Mouse (Mus musculus) olfactory bulb, adult 2 months (tissue): ENCODE results near the gene Cfap73.

ENCODE experiments used
- CTCF ChIP-seq: fragments of 200-500 bp; IDR thresholded peaks from 2 replicates; pipeline ENCODE4 v1.5.1; 2012; ENCODE audit warnings: low read depth, mild to moderate bottlenecking, low read length, moderate library complexity; ENCODE audit not compliant: insufficient read depth
- POLR2A ChIP-seq: fragments of 200-500 bp; IDR thresholded peaks from 2 replicates; pipeline ENCODE4 v1.6.1; 2012; ENCODE audit warnings: mild to moderate bottlenecking, low read depth, low read length, moderate library complexity; ENCODE audit not compliant: insufficient read depth

GRCm38 (mm10) chr5:120677516-120677915 lies 43.5 kb upstream of the Cfap73 start:
- TF ChIP-seq CTCF, result no peak
- no peak for TF ChIP-seq POLR2A
